8 mouse cellular contexts compared by ENCODE assay signal in genomic region chr2:166905711-166906522, GRCm38 (mm10). TPM values are rescaled to one million over a fixed set of nuclear protein-coding genes. Genes with fewer than 3 reads are reported as not detected.
DNase-seq lines count a peak whose midpoint lies in the region; ATAC-seq and TF ChIP-seq lines count a peak whose summit lies in the region.

Gene Cse1l, plus strand, starts transcription at chr2:166906040.

- H3K4me1 ChIP-seq in E14TG2a.4 (replicated peaks; ENCODE audit: low read depth, low read length): peaks cover 56% of the 10 kb centered on the region
- peaks cover 15% of the 10 kb centered on the region for H3K4me1 ChIP-seq in forebrain, embryonic 12.5 days
- peaks cover 14% of the 10 kb centered on the region; the same call in 1 of the 2 replicates for H3K4me1 ChIP-seq in heart, postnatal 0 days (ENCODE audit: control insufficient read depth, insufficient read depth)
- peaks cover 20% of the 10 kb centered on the region for H3K4me1 ChIP-seq in liver, embryonic 16.5 days (ENCODE audit: control insufficient read depth, low read depth, low read length)
- H3K4me1 ChIP-seq in neural tube, embryonic 13.5 days (replicated peaks): peaks cover 19% of the 10 kb centered on the region
- peaks cover 3% of the 10 kb centered on the region; the same call in 1 of the 2 replicates for H3K4me1 ChIP-seq in testis, adult 2 months (ENCODE audit: control insufficient read depth, insufficient read depth, low read length)

- 0 out of 2 replicates have a peak, but pooled peaks have one; percentile 48 for TF ChIP-seq EP300 in heart, postnatal 0 days (IDR thresholded peaks at IDR 0.05; ENCODE audit: low read depth)

- WGBS in forebrain, embryonic 12.5 days: under 1% methylated on average over 80 of the region's 80 CpGs
- under 1% methylated on average over 70 of the region's 80 CpGs for WGBS in heart, postnatal 0 days
- WGBS in liver, embryonic 16.5 days (ENCODE audit: insufficient replicate concordance): under 1% methylated on average over 77 of the region's 80 CpGs
- WGBS in neural tube, embryonic 13.5 days: under 1% methylated on average over 72 of the region's 80 CpGs

- H3K9ac ChIP-seq in forebrain, embryonic 12.5 days: peak within 1 kb of the TSS; percentile 84
- H3K9ac ChIP-seq in heart, postnatal 0 days (replicated peaks; ENCODE audit: low read depth, low read length): peak within 1 kb of the TSS; percentile 83
- H3K9ac ChIP-seq in liver, embryonic 16.5 days (ENCODE audit: low read depth, low read length): peak within 1 kb of the TSS; percentile 93
- H3K9ac ChIP-seq in neural tube, embryonic 13.5 days: peak within 1 kb of the TSS; percentile 85

- peak; percentile 90 for TF ChIP-seq POLR2A in testis, adult 2 months (IDR thresholded peaks at IDR 0.05; ENCODE audit: control insufficient read depth, low read depth, low read length)

- H3K4me2 ChIP-seq in forebrain, embryonic 12.5 days: peak within 1 kb of the TSS; percentile 96
- H3K4me2 ChIP-seq in heart, postnatal 0 days (ENCODE audit: low read depth, low read length): peak within 1 kb of the TSS; percentile 81
- peak within 1 kb of the TSS; percentile 94 for H3K4me2 ChIP-seq in liver, embryonic 16.5 days (ENCODE audit: low read depth, low read length)
- peak within 1 kb of the TSS; percentile 95 for H3K4me2 ChIP-seq in neural tube, embryonic 13.5 days

- peak within 1 kb of the TSS; percentile 98 for H3K4me3 ChIP-seq in E14TG2a.4 (replicated peaks; ENCODE audit: low read length)
- peak within 1 kb of the TSS; percentile 86 for H3K4me3 ChIP-seq in forebrain, embryonic 12.5 days (replicated peaks)
- H3K4me3 ChIP-seq in heart, postnatal 0 days (ENCODE audit: low read depth, low read length): peak within 1 kb of the TSS; percentile 86
- peak within 1 kb of the TSS; percentile 97 for H3K4me3 ChIP-seq in liver, embryonic 16.5 days (ENCODE audit: low read depth, low read length)
- peak within 1 kb of the TSS; percentile 90 for H3K4me3 ChIP-seq in neural tube, embryonic 13.5 days
- H3K4me3 ChIP-seq in testis, adult 2 months (ENCODE audit: control insufficient read depth, low read depth, low read length): peak within 1 kb of the TSS; percentile 93

- peak; percentile 97 for DNase-seq in c-Kit-positive CD71-positive TER-119-positive erythroid progenitor cells, embryonic 14.5 days (ENCODE audit: low spot score)
- peak; percentile 98 for DNase-seq in heart, postnatal 0 days (ENCODE audit: low spot score)
- peak; percentile 99 for DNase-seq in kidney, postnatal 4 days

- peak within 1 kb of the TSS; percentile 99 for H3K27ac ChIP-seq in forebrain, embryonic 12.5 days
- H3K27ac ChIP-seq in heart, postnatal 0 days (ENCODE audit: low read depth): peak within 1 kb of the TSS; percentile 99
- peak within 1 kb of the TSS; percentile 99 for H3K27ac ChIP-seq in liver, embryonic 16.5 days (ENCODE audit: low read length)
- H3K27ac ChIP-seq in neural tube, embryonic 13.5 days (replicated peaks): peak within 1 kb of the TSS; percentile 98
- H3K27ac ChIP-seq in testis, adult 2 months (ENCODE audit: control insufficient read depth, insufficient read depth, low read depth, low read length): peak within 1 kb of the TSS; percentile 95

- H3K36me3 ChIP-seq in E14TG2a.4 (ENCODE audit: insufficient read depth, low read length): peaks cover 28% of the 10 kb centered on the region
- H3K36me3 ChIP-seq in forebrain, embryonic 12.5 days (replicated peaks): peaks cover 9% of the 10 kb centered on the region
- no peaks in the 10 kb centered on the region; the same call in 1 of the 2 replicates for H3K36me3 ChIP-seq in heart, postnatal 0 days (replicated peaks; ENCODE audit: control insufficient read depth, insufficient read depth, low read length)
- no peaks in the 10 kb centered on the region for H3K36me3 ChIP-seq in liver, embryonic 16.5 days (ENCODE audit: control insufficient read depth, insufficient read depth)
- peaks cover 10% of the 10 kb centered on the region for H3K36me3 ChIP-seq in neural tube, embryonic 13.5 days
- H3K36me3 ChIP-seq in testis, adult 2 months (ENCODE audit: control insufficient read depth, insufficient read depth, low read length): no peaks in the 10 kb centered on the region; the same call in 1 of the 2 replicates

- peak; percentile 97 for ATAC-seq in forebrain, embryonic 12.5 days (ENCODE audit: low FRiP score)
- ATAC-seq in heart, postnatal 0 days (ENCODE audit: insufficient read depth, low read depth): peak; percentile 94
- ATAC-seq in liver, embryonic 16.5 days (ENCODE audit: low read depth): peak; percentile 96
- peak; percentile 97 for ATAC-seq in neural tube, embryonic 13.5 days (ENCODE audit: low read depth)

- no peaks in the 10 kb centered on the region for H3K9me3 ChIP-seq in E14TG2a.4 (ENCODE audit: low read length)
- H3K9me3 ChIP-seq in forebrain, embryonic 12.5 days: no peaks in the 10 kb centered on the region
- no peaks in the 10 kb centered on the region for H3K9me3 ChIP-seq in heart, postnatal 0 days (replicated peaks; ENCODE audit: control insufficient read depth, low read length)
- no peaks in the 10 kb centered on the region for H3K9me3 ChIP-seq in liver, embryonic 16.5 days (replicated peaks; ENCODE audit: control insufficient read depth, low read length)
- H3K9me3 ChIP-seq in neural tube, embryonic 13.5 days: no peaks in the 10 kb centered on the region

- no peaks in the 10 kb centered on the region for H3K27me3 ChIP-seq in E14TG2a.4 (ENCODE audit: insufficient read depth, low read length)
- H3K27me3 ChIP-seq in forebrain, embryonic 12.5 days: no peaks in the 10 kb centered on the region
- H3K27me3 ChIP-seq in heart, postnatal 0 days (ENCODE audit: control insufficient read depth, insufficient read depth, low read length): no peaks in the 10 kb centered on the region
- H3K27me3 ChIP-seq in liver, embryonic 16.5 days (ENCODE audit: control insufficient read depth, insufficient read depth, low read depth, low read length): no peaks in the 10 kb centered on the region
- no peaks in the 10 kb centered on the region for H3K27me3 ChIP-seq in neural tube, embryonic 13.5 days
- no peaks in the 10 kb centered on the region for H3K27me3 ChIP-seq in testis, adult 2 months (ENCODE audit: control insufficient read depth, insufficient read depth, low read length)

- no peak for TF ChIP-seq CTCF in E14TG2a.4 (conservative IDR thresholded peaks at IDR 0.05; ENCODE audit: low read length)
- TF ChIP-seq CTCF in heart, postnatal 0 days (IDR thresholded peaks at IDR 0.05; ENCODE audit: low read depth): no peak
- TF ChIP-seq CTCF in testis, adult 2 months (IDR thresholded peaks at IDR 0.05; ENCODE audit: control insufficient read depth, insufficient read depth, insufficient replicate concordance, low read depth, low read length): no peak

RNA-seq across cellular contexts. Expression of gene Cse1l, which starts in this region (rescaled TPM):
- 173 and 188 TPM in 2 replicates for polyA plus RNA-seq in forebrain, embryonic 12.5 days (2016; fragmentation: Nextera tagmentation; extraction: Ambion mirVana)
- total RNA-seq in heart, postnatal 0 days (2014; rRNA removed; ENCODE audit: low replicate concordance): 62.5 and 64.2 TPM in 2 replicates
- polyA plus RNA-seq in heart, postnatal 0 days (2015; fragmentation: Nextera tagmentation; extraction: Ambion mirVana): 38.8 and 41.2 TPM in 2 replicates
- 41.2 and 42.9 TPM in 2 replicates for polyA plus RNA-seq in liver, embryonic 16.5 days (2015; fragmentation: Nextera tagmentation; extraction: Ambion mirVana)
- 93.6 and 100 TPM in 2 replicates for polyA plus RNA-seq in neural tube, embryonic 13.5 days (2015; fragmentation: Nextera tagmentation; extraction: Ambion mirVana)
- polyA plus RNA-seq in testis, adult 2 months (2012; rRNA removed): 21.9 and 27.6 TPM in 2 replicates

Comparison
In these comparisons a context has a peak if more than half of its experiments do, and no peak if none do; other contexts are left out.
1. Peak in every context shown above with its lines: DNase-seq, ATAC-seq, H3K4me3 ChIP-seq and H3K27ac ChIP-seq.